Mouse (Mus musculus) hindbrain, embryonic 16.5 days (tissue): Measurements from ENCODE around the gene Hirip3. TPM values are rescaled to one million over a fixed set of nuclear protein-coding genes. Genes with fewer than 3 reads are reported as not detected.
A peak's percentile ranks its signal among the peaks of the same experiment; 100 is the strongest.

Experiments used
- ATAC-seq: fragments of 200-750 bp; cut with Nextera tagmentation; 2 replicates; pipeline ENCODE4 v1.8.0; 2017; ENCODE audit warnings: moderate TSS enrichment, moderate library complexity
- H3K27ac ChIP-seq: fragments of 300-500 bp; sonication (generic); 2 replicates; pipeline ENCODE4 v1.5.1; 2014; ENCODE audit warnings: low read depth, mild to moderate bottlenecking, control low read depth, low read length, moderate library complexity
- H3K27me3 ChIP-seq: fragments of 300-500 bp; sonication (generic); replicated peaks from 2 replicates; pipeline ENCODE4 v1.6.1; 2014; ENCODE audit warnings: low read length; ENCODE audit not compliant: control insufficient read depth, insufficient read depth
- H3K36me3 ChIP-seq: fragments of 300-500 bp; sonication (generic); 2 replicates; pipeline ENCODE4 v1.6.1; 2014; ENCODE audit warnings: mild to moderate bottlenecking, low read length, moderate library complexity, mixed read lengths; ENCODE audit not compliant: control insufficient read depth, insufficient read depth
- H3K4me1 ChIP-seq: fragments of 300-500 bp; sonication (generic); 2 replicates; pipeline ENCODE4 v1.6.1; 2014; ENCODE audit warnings: low read depth, low read length; ENCODE audit not compliant: control insufficient read depth, insufficient read depth
- H3K4me2 ChIP-seq: fragments of 300-500 bp; sonication (generic); 2 replicates; pipeline ENCODE4 v1.6.1; 2014; ENCODE audit warnings: mild to moderate bottlenecking, low read length, control low read depth, moderate library complexity
- H3K4me3 ChIP-seq: fragments of 300-500 bp; sonication (generic); 2 replicates; pipeline ENCODE4 v1.5.1; 2014; ENCODE audit warnings: mild to moderate bottlenecking, low read length, control low read depth, moderate library complexity
- H3K9ac ChIP-seq: fragments of 300-500 bp; sonication (generic); 2 replicates; pipeline ENCODE4 v1.6.1; 2014; ENCODE audit warnings: low read depth, mild to moderate bottlenecking, control low read depth, low read length, moderate library complexity
- H3K9me3 ChIP-seq: fragments of 300-500 bp; sonication (generic); 2 replicates; pipeline ENCODE4 v1.6.1; 2014; ENCODE audit warnings: mild to moderate bottlenecking, low read length, moderate library complexity; ENCODE audit not compliant: control insufficient read depth
- WGBS: fragments of 180-500 bp; shearing (Covaris S2); extraction: QIAGEN DNeasy Blood & Tissue Kit; methylation state at CpG from one replicate; pipeline ENCODE4 v1.1.7; 2014; 5-methylcytosine and 5-hydroxymethylcytosine counted together
- polyA plus RNA-seq: library from polyadenylated mRNA; unstranded; fragments of >200 nt; fragmentation: Nextera tagmentation; extraction: Ambion mirVana; gene quantifications from 2 replicates; pipeline ENCODE4 v1.2.1, GENCODE M21; 2015

Hirip3 gene
- 21.1 and 23.6 TPM in 2 replicates for polyA plus RNA-seq

- Histone ChIP-seq H3K27ac (peak within 1 kb of the TSS; percentile 81), H3K9ac (peak within 1 kb of the TSS; percentile 68), H3K27me3 (no peaks in the 10 kb centered on the region), H3K4me1 (peaks cover 22% of the 10 kb centered on the region), H3K4me2 (peak within 1 kb of the TSS; percentile 83), H3K9me3 (no peaks in the 10 kb centered on the region), H3K4me3 (peak within 1 kb of the TSS; percentile 57), H3K36me3 (peaks cover 20% of the 10 kb centered on the region)
- 3% methylated on average over 42 of the region's 42 CpGs for WGBS
- peak; percentile 88 for ATAC-seq
These were observed at the start of gene Hirip3 for GRCm38 (mm10) chr7:126861429-126862130. Gene Hirip3 (plus strand): TSS chr7:126861972.

GRCm38 (mm10) chr7:126815726-126816222 lies 46.0 kb upstream of the Hirip3 start:
- no peaks in the 10 kb centered on the region for H3K36me3 ChIP-seq
- no peaks in the 10 kb centered on the region for H3K9me3 ChIP-seq
- H3K9ac ChIP-seq = no peak overlapping the region
- H3K27ac ChIP-seq = no peak overlapping the region
- no peaks in the 10 kb centered on the region for H3K27me3 ChIP-seq
- ATAC-seq = no peak
- H3K4me3 ChIP-seq = no peak overlapping the region
- WGBS = 49% methylated on average over 8 of the region's 8 CpGs
- no peak overlapping the region for H3K4me2 ChIP-seq
- no peaks in the 10 kb centered on the region for H3K4me1 ChIP-seq

GRCm38 (mm10) chr7:126816494-126816893 lies 45.3 kb upstream of the Hirip3 start:
- Histone ChIP-seq H3K36me3 (no peaks in the 10 kb centered on the region), H3K27me3 (no peaks in the 10 kb centered on the region), H3K4me3 (no peak overlapping the region), H3K4me2 (no peak overlapping the region), H3K9me3 (no peaks in the 10 kb centered on the region), H3K9ac (no peak overlapping the region), H3K4me1 (no peaks in the 10 kb centered on the region), H3K27ac (no peak overlapping the region)
- 82% methylated on average over 8 of the region's 8 CpGs for WGBS
- ATAC-seq = no peak

GRCm38 (mm10) chr7:126817595-126817994 lies 44.2 kb upstream of the Hirip3 start:
- Histone ChIP-seq H3K27me3 (no peaks in the 10 kb centered on the region), H3K9ac (no peak overlapping the region), H3K36me3 (no peaks in the 10 kb centered on the region), H3K4me3 (no peak overlapping the region), H3K4me1 (peaks cover 7% of the 10 kb centered on the region), H3K4me2 (no peak overlapping the region), H3K9me3 (no peaks in the 10 kb centered on the region), H3K27ac (no peak overlapping the region)
- 91% methylated on average over 7 of the region's 7 CpGs for WGBS
- ATAC-seq = no peak

- ATAC-seq = no peak
- H3K4me3 ChIP-seq = no peak overlapping the region
- no peaks in the 10 kb centered on the region for H3K9me3 ChIP-seq
- H3K4me1 ChIP-seq = peaks cover 11% of the 10 kb centered on the region
- 30% methylated on average over 1 of the region's 1 CpGs for WGBS
- H3K27me3 ChIP-seq = no peaks in the 10 kb centered on the region
- H3K36me3 ChIP-seq = no peaks in the 10 kb centered on the region
- H3K9ac ChIP-seq = no peak overlapping the region
- no peak overlapping the region for H3K27ac ChIP-seq
- no peak overlapping the region for H3K4me2 ChIP-seq
These were observed 43.0 kb upstream of the Hirip3 start for GRCm38 (mm10) chr7:126818818-126819217.

GRCm38 (mm10) chr7:126821835-126822511 lies 39.8 kb upstream of the Hirip3 start:
- H3K4me2 ChIP-seq = peak overlapping the region; percentile 73
- 18% methylated on average over 7 of the region's 7 CpGs for WGBS
- peak overlapping the region; percentile 70 for H3K9ac ChIP-seq
- peaks cover 26% of the 10 kb centered on the region for H3K4me1 ChIP-seq
- no peaks in the 10 kb centered on the region for H3K36me3 ChIP-seq
- peak overlapping the region; percentile 48; the same call in 1 of the 2 replicates for H3K4me3 ChIP-seq
- no peaks in the 10 kb centered on the region for H3K27me3 ChIP-seq
- H3K9me3 ChIP-seq = no peaks in the 10 kb centered on the region
- no peak for ATAC-seq
- H3K27ac ChIP-seq = peak overlapping the region; percentile 72

GRCm38 (mm10) chr7:126822741-126823140 lies 39.0 kb upstream of the Hirip3 start:
- H3K4me2 ChIP-seq = peak overlapping the region; percentile 73
- no peaks in the 10 kb centered on the region for H3K36me3 ChIP-seq
- H3K27ac ChIP-seq = peak overlapping the region; percentile 72
- 8% methylated on average over 9 of the region's 9 CpGs for WGBS
- ATAC-seq = peak; percentile 58
- peaks cover 26% of the 10 kb centered on the region for H3K4me1 ChIP-seq
- H3K9me3 ChIP-seq = no peaks in the 10 kb centered on the region
- H3K9ac ChIP-seq = peak overlapping the region; percentile 70
- H3K4me3 ChIP-seq = peak overlapping the region; percentile 48
- H3K27me3 ChIP-seq = no peaks in the 10 kb centered on the region

- no peaks in the 10 kb centered on the region for H3K9me3 ChIP-seq
- peaks cover 26% of the 10 kb centered on the region for H3K4me1 ChIP-seq
- no peaks in the 10 kb centered on the region for H3K36me3 ChIP-seq
- H3K4me3 ChIP-seq = peak overlapping the region; percentile 48
- H3K27ac ChIP-seq = peak overlapping the region; percentile 72
- peak overlapping the region; percentile 73 for H3K4me2 ChIP-seq
- peak; percentile 84 for ATAC-seq
- 0% methylated on average over 11 of the region's 19 CpGs for WGBS
- H3K9ac ChIP-seq = peak overlapping the region; percentile 70
- no peaks in the 10 kb centered on the region for H3K27me3 ChIP-seq
These were observed 38.5 kb upstream of the Hirip3 start for GRCm38 (mm10) chr7:126823202-126823711.

GRCm38 (mm10) chr7:126823940-126824339 lies 37.8 kb upstream of the Hirip3 start:
- Histone ChIP-seq H3K27ac (peak overlapping the region; percentile 72; the same call in 1 of the 2 replicates), H3K4me1 (peaks cover 26% of the 10 kb centered on the region), H3K36me3 (peaks cover 2% of the 10 kb centered on the region; the same call in 1 of the 2 replicates), H3K27me3 (no peaks in the 10 kb centered on the region), H3K4me2 (peak overlapping the region; percentile 73), H3K4me3 (peak overlapping the region; percentile 48), H3K9me3 (no peaks in the 10 kb centered on the region), H3K9ac (peak overlapping the region; percentile 70)
- peak; percentile 11 for ATAC-seq
- WGBS = 8% methylated on average over 10 of the region's 10 CpGs
